Mouse (Mus musculus) G1E (cell line): ENCODE results near the gene Adck1.

Experiments
- CTCF ChIP-seq: IDR thresholded peaks from 2 replicates; pipeline ENCODE4 v1.5.1; 2012; ENCODE audit warnings: low read depth, low read length, inconsistent platforms, mixed read lengths
- GATA1 ChIP-seq: IDR thresholded peaks from 2 replicates; pipeline ENCODE4 v1.6.1; 2012; ENCODE audit warnings: borderline replicate concordance, low read length, inconsistent platforms, mixed read lengths
- GATA2 ChIP-seq: IDR thresholded peaks from 2 replicates; pipeline ENCODE4 v1.6.1; 2012; ENCODE audit warnings: low read depth, low read length, inconsistent platforms, borderline replicate concordance
- TAL1 ChIP-seq: conservative IDR thresholded peaks from 2 replicates; pipeline ENCODE4 v1.6.1; 2012; ENCODE audit warnings: low read depth, low read length, inconsistent platforms, mixed read lengths

- TF ChIP-seq CTCF (no peak), GATA2 (no peak), GATA1 (no peak), TAL1 (no peak)
Measured at GRCm38 (mm10) chr12:88426926-88427325, 66.6 kb downstream of the Adck1 start.
